Mouse (Mus musculus) intestine, embryonic 14.5 days (tissue): Measurements from ENCODE around the gene Prickle1. TPM values are rescaled to one million over a fixed set of nuclear protein-coding genes. Genes with fewer than 3 reads are reported as not detected.

Experiments
- ATAC-seq: fragments of 200-750 bp; cut with Nextera tagmentation; replicated peaks from 2 replicates; pipeline ENCODE4 v1.8.0; 2017; ENCODE audit warnings: low read depth, moderate number of reproducible peaks, moderate TSS enrichment, moderate library complexity; ENCODE audit not compliant: low FRiP score, low TSS enrichment
- DNase-seq: peaks from one replicate; pipeline ENCODE4 v3.0.0-alpha.2; 2018; ENCODE audit warnings: low spot score
- H3K27ac ChIP-seq: fragments of 300-500 bp; sonication (generic); 2 replicates; pipeline ENCODE4 v1.5.1; 2014; ENCODE audit warnings: low read depth, mild to moderate bottlenecking, control low read depth
- H3K27me3 ChIP-seq: fragments of 300-500 bp; sonication (generic); replicated peaks from 2 replicates; pipeline ENCODE4 v1.6.1; 2014; ENCODE audit warnings: low read length, control low read depth; ENCODE audit not compliant: control insufficient read depth, insufficient read depth
- H3K36me3 ChIP-seq: fragments of 300-500 bp; sonication (generic); 2 replicates; pipeline ENCODE4 v1.6.1; 2014; ENCODE audit warnings: low read length, control low read depth; ENCODE audit not compliant: control insufficient read depth, insufficient read depth
- H3K4me1 ChIP-seq: fragments of 300-500 bp; sonication (generic); replicated peaks from 2 replicates; pipeline ENCODE4 v1.6.1; 2014; ENCODE audit warnings: low read length, control low read depth, mixed read lengths; ENCODE audit not compliant: control insufficient read depth, insufficient read depth
- H3K4me2 ChIP-seq: fragments of 300-500 bp; sonication (generic); 2 replicates; pipeline ENCODE4 v1.6.1; 2014; ENCODE audit warnings: low read length
- H3K4me3 ChIP-seq: fragments of 300-500 bp; sonication (generic); 2 replicates; pipeline ENCODE4 v1.5.1; 2014; ENCODE audit warnings: low read depth, low read length, control low read depth, mixed read lengths
- H3K9ac ChIP-seq: fragments of 300-500 bp; sonication (generic); 2 replicates; pipeline ENCODE4 v1.6.1; 2014; ENCODE audit warnings: mild to moderate bottlenecking, low read length
- H3K9me3 ChIP-seq: fragments of 300-500 bp; sonication (generic); 2 replicates; pipeline ENCODE4 v1.6.1; 2016; ENCODE audit warnings: low read length, control low read depth; ENCODE audit not compliant: control insufficient read depth
- WGBS: fragments of 180-500 bp; shearing (Covaris S2); extraction: QIAGEN DNeasy Blood & Tissue Kit; methylation state at CpG from one replicate; pipeline ENCODE4 v1.1.7; 2014; 5-methylcytosine and 5-hydroxymethylcytosine counted together
- polyA plus RNA-seq: library from polyadenylated mRNA; unstranded; fragments of >200 nt; fragmentation: Nextera tagmentation; extraction: Ambion mirVana; gene quantifications from 2 replicates; pipeline ENCODE4 v1.2.1, GENCODE M21; 2014

Prickle1 gene
- polyA plus RNA-seq, 1 experiment from 2014 or later, result 31.0 TPM

GRCm38 (mm10) chr15:93517022-93517565 lies 78.6 kb downstream of the Prickle1 start:
- Histone ChIP-seq H3K4me2 (peak overlapping the region; percentile 83), H3K4me1 (peaks cover 66% of the 10 kb centered on the region), H3K9me3 (no peaks in the 10 kb centered on the region), H3K9ac (no peak overlapping the region), H3K4me3 (no peak overlapping the region), H3K36me3 (no peaks in the 10 kb centered on the region), H3K27ac (0 out of 2 replicates have a peak overlapping the region, but pooled peaks have one; percentile 86), H3K27me3 (no peaks in the 10 kb centered on the region)
- 77% methylated on average over 11 of the region's 11 CpGs for WGBS
- DNase-seq (no peak), ATAC-seq (no peak)

GRCm38 (mm10) chr15:93515316-93515715 lies 80.4 kb downstream of the Prickle1 start:
- ATAC-seq (no peak), DNase-seq (no peak)
- 71% methylated on average over 9 of the region's 9 CpGs for WGBS
- no peak overlapping the region for H3K9ac ChIP-seq
- no peak overlapping the region for H3K27ac ChIP-seq
- H3K9me3 ChIP-seq, result no peaks in the 10 kb centered on the region
- H3K4me3 ChIP-seq, result no peak overlapping the region
- no peak overlapping the region for H3K4me2 ChIP-seq
- peaks cover 52% of the 10 kb centered on the region for H3K4me1 ChIP-seq
- peaks cover 9% of the 10 kb centered on the region; the same call in 1 of the 2 replicates for H3K36me3 ChIP-seq
- H3K27me3 ChIP-seq, result no peaks in the 10 kb centered on the region

- Histone ChIP-seq H3K4me1 (peaks cover 45% of the 10 kb centered on the region), H3K27me3 (no peaks in the 10 kb centered on the region), H3K4me2 (peak overlapping the region; percentile 28; the same call in 1 of the 2 replicates), H3K9me3 (no peaks in the 10 kb centered on the region), H3K36me3 (peaks cover 18% of the 10 kb centered on the region), H3K4me3 (no peak overlapping the region), H3K27ac (no peak overlapping the region), H3K9ac (no peak overlapping the region)
- DNase-seq (peak; percentile 67), ATAC-seq (0 out of 2 replicates have a peak, but pooled peaks have one; percentile 34)
- WGBS, result 20% methylated on average over 10 of the region's 10 CpGs
Observed at GRCm38 (mm10) chr15:93513939-93514341, 81.8 kb downstream of the Prickle1 start.

- H3K4me1 ChIP-seq, result peaks cover 38% of the 10 kb centered on the region
- peak overlapping the region; percentile 19; the same call in 1 of the 2 replicates for H3K27ac ChIP-seq
- H3K4me2 ChIP-seq, result no peak overlapping the region
- no peak for DNase-seq
- WGBS, result 38% methylated on average over 9 of the region's 9 CpGs
- H3K4me3 ChIP-seq, result no peak overlapping the region
- no peak overlapping the region for H3K9ac ChIP-seq
- H3K36me3 ChIP-seq, result peaks cover 33% of the 10 kb centered on the region
- no peaks in the 10 kb centered on the region for H3K9me3 ChIP-seq
- ATAC-seq, result no peak
- no peaks in the 10 kb centered on the region for H3K27me3 ChIP-seq
Observed at GRCm38 (mm10) chr15:93512437-93512836, 83.3 kb downstream of the Prickle1 start.

GRCm38 (mm10) chr15:93510690-93511336 lies 84.9 kb downstream of the Prickle1 start:
- no peak overlapping the region for H3K4me3 ChIP-seq
- 36% methylated on average over 12 of the region's 12 CpGs for WGBS
- H3K27me3 ChIP-seq, result no peaks in the 10 kb centered on the region
- peaks cover 48% of the 10 kb centered on the region for H3K36me3 ChIP-seq
- H3K4me2 ChIP-seq, result no peak overlapping the region
- peaks cover 32% of the 10 kb centered on the region for H3K4me1 ChIP-seq
- no peak overlapping the region for H3K9ac ChIP-seq
- no peak for DNase-seq
- no peak overlapping the region for H3K27ac ChIP-seq
- ATAC-seq, result no peak
- H3K9me3 ChIP-seq, result no peaks in the 10 kb centered on the region

GRCm38 (mm10) chr15:93504808-93505207 lies 90.9 kb downstream of the Prickle1 start:
- Histone ChIP-seq H3K4me3 (no peak overlapping the region), H3K4me2 (no peak overlapping the region), H3K9ac (no peak overlapping the region), H3K27me3 (no peaks in the 10 kb centered on the region), H3K4me1 (no peaks in the 10 kb centered on the region), H3K27ac (no peak overlapping the region), H3K9me3 (no peaks in the 10 kb centered on the region), H3K36me3 (peaks cover 89% of the 10 kb centered on the region)
- DNase-seq (no peak), ATAC-seq (no peak)
- 94% methylated on average over 17 of the region's 17 CpGs for whole genome bisulfite sequencing

- Histone ChIP-seq H3K36me3 (peaks cover 93% of the 10 kb centered on the region), H3K4me1 (no peaks in the 10 kb centered on the region), H3K4me3 (no peak overlapping the region), H3K4me2 (no peak overlapping the region), H3K9me3 (no peaks in the 10 kb centered on the region), H3K9ac (no peak overlapping the region), H3K27me3 (no peaks in the 10 kb centered on the region), H3K27ac (no peak overlapping the region)
- 96% methylated on average over 35 of the region's 35 CpGs for WGBS
- no peak for ATAC-seq
- no peak for DNase-seq
Observed at GRCm38 (mm10) chr15:93503201-93503745, 92.4 kb downstream of the Prickle1 start.

GRCm38 (mm10) chr15:93502703-93503102 lies 93.0 kb downstream of the Prickle1 start:
- DNase-seq, result no peak
- no peak for ATAC-seq
- Histone ChIP-seq H3K27me3 (no peaks in the 10 kb centered on the region), H3K36me3 (peaks cover 92% of the 10 kb centered on the region), H3K4me3 (no peak overlapping the region), H3K9ac (no peak overlapping the region), H3K4me2 (no peak overlapping the region), H3K4me1 (no peaks in the 10 kb centered on the region), H3K9me3 (no peaks in the 10 kb centered on the region), H3K27ac (no peak overlapping the region)
- 90% methylated on average over 9 of the region's 9 CpGs for WGBS
